Mouse (Mus musculus): Measurements from ENCODE around the gene Vwc2l.

The Vwc2l gene

DNA sequence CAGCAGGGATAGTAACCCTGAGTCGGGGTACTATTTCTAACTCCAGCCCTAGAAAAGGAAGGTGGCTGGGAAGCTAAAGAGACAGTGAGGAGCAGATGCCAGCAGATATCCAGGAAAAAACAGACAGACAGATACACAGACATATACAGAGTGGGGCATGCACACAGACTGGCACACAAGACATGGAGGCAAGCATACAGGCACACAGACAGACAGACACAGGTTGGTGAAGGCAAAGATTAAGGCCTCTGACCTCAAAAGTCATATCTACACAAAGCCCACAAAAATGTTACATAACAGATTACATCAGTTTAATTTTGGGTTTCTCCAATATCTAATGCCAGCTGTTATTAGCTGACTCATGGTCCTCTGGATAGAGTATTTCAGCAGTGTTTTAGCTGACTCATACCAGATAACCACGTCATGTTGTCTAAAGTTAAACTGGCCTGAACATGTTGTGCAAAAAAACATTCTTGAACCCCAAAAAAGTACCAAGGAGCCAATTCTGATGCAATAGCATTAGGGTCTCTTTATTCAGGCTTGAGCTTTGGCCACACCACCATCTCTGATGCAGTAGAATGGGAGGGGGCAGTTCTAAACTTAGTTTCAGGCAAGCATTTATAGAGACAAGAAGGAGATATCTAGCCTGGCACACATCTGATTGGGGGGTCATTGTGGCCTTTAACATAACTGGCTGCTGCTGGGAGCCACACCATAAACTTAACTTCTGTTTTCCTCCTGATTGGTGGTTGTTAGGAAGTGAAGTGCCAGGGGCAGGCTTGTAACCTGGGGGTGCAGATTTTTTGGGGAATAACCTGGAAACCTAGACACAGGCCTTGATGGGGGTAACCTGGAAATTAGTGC is 192.9 kb downstream of the Vwc2l start:
- DNase-seq: no peak

DNA sequence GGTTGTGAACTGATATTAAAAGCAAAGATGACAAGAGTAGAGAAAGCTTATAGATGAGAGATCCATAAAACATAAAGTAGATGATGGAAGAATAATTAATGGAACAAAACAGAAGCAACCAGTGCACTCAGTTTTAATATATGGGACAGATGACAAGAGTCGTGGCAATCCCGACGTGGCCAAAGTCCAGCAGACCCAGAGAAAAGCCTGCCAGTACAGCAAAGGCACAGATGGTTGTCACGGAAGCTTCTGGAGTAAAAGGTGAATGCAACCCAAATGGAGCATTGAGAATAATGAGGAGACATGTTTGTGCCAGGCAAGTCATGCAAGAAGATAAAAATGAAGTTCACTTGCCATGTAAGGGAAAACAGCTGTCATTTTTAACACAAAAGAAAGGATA is 207.5 kb downstream of the Vwc2l start:
- no peak for DNase-seq
